Mouse (Mus musculus) bone marrow, adult 2 months (tissue): ENCODE data around the gene Sh3bgr.

Source experiments
- CTCF ChIP-seq: fragments of 200-500 bp; IDR thresholded peaks from 2 replicates; pipeline ENCODE4 v1.5.1; 2011; ENCODE audit warnings: low read length, control low read depth; ENCODE audit not compliant: control insufficient read depth, insufficient read depth
- POLR2A ChIP-seq: fragments of 200-500 bp; IDR thresholded peaks from 2 replicates; pipeline ENCODE4 v1.6.1; 2011; ENCODE audit warnings: low read depth, mild to moderate bottlenecking, control low read depth, low read length, borderline replicate concordance; ENCODE audit not compliant: control insufficient read depth

DNA sequence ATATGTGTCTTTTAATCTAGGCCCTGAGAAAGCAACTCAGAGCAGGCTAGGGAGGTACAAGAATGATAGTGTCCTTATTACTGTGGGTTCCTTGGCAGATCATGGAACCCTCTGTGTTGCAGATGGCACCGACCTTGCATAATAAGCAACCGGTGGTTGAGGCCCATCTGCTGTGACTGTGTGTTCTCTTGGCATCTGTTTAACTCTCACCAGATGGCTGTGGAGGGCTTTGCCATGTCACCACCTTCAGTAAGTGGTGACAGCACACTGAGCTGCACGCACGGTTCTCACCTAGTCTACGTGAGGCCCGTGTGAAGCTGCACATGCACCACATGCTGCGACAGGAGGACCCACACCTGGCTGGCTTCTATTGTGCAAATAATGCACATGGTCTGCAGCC, 49.4 kb downstream of the Sh3bgr start:
- TF ChIP-seq CTCF (no peak), POLR2A (no peak)
